Mouse (Mus musculus): ENCODE measurements around the gene Gm17654.
"Not testable (repeated sequence)": the region's sequence is repeated elsewhere in the genome, so short reads cannot be mapped to it uniquely, and the experiment has no call there.

Gene Gm17654

DNA sequence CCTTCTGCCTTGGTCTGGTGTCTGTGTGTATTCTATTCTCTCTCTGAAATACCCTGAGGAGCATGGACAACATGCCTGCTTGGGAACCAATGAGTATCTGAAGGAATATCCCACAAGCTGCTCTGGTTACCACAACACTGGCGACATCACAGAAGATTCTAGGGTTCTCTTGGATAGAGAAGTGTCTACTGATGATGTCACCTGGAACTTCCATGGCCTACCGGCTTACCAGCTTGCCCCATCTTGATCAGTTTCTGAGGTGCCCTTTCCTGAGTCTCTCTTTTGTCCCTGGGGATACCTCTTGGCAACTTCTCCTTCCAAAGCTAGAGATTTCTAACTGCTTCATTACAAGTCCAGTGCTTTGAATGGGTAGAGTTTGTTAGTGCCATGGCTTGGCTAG lies at the start of gene Gm17654:
Gm17654 (minus strand) TSS at position 101 of the 400 bp plus-strand sequence.
- DNase-seq (ENCODE audit: low read depth, low spot score): not testable (repeated sequence)

DNA sequence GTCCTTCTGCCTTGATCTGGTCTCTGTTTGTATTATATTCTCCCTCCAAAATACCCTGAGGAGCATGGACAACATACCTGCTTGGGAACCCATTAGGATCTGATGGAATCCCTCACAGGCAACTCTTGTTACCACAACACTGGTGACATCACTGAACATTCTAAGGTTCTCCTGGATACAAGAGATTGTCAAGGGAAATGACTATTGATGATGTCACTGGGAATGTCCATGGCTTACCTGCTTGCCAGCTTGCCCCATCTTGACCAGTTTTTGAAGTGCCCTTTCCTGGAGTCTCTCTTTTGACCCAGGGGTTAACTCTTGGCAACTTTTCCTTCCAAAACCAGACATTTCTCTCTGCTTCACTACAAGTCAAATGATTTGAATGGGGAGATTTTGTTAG lies 29.0 kb upstream of the Gm17654 start, which contains the start of gene Gm10375:
Gm10375 (minus strand) TSS at position 101 of the 400 bp plus-strand sequence.
- not testable (repeated sequence) for DNase-seq (ENCODE audit: low read depth, low spot score)

DNA sequence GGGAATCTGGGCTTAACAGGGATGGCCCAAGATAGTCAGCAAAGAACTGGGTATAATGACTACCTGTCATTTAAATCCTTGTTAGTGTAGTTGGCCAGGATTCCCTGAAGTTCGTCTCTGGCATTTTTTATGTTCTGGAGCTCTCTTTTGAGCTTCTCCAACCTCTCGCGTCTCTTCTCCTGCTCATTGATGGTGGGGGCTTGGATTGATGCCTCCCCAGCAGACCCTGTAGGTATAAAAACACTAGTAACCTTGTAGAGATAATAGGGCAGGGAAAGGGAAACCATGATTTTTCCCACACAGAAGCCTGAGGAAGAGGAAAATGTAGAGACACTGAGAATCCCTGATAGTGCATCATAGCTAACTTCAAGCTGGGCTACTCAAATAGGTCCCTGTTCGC lies 977 bp downstream of the Gm17654 start:
- not testable (repeated sequence) for DNase-seq (ENCODE audit: low read depth, low spot score)

DNA sequence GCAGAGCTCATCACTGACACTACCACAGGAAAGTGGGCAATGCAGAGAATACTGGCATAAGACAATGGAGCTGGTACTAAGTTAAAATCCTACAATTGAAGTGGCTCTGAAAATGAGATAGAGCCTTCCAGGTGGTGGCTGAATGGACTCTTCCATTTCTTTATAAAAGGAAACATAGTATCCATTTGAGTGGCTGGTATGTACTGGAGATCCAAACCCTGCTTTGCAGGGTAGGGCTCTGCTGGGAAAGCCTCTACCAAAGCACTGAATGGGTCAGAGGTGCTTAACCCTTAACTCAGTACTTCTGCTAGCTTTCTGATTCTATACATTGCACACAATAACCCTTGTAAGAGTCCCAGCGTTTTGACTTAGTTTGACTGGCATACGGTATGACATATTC lies 26.7 kb downstream of the Gm17654 start:
- not testable (repeated sequence) for DNase-seq (ENCODE audit: low read depth, low spot score)

DNA sequence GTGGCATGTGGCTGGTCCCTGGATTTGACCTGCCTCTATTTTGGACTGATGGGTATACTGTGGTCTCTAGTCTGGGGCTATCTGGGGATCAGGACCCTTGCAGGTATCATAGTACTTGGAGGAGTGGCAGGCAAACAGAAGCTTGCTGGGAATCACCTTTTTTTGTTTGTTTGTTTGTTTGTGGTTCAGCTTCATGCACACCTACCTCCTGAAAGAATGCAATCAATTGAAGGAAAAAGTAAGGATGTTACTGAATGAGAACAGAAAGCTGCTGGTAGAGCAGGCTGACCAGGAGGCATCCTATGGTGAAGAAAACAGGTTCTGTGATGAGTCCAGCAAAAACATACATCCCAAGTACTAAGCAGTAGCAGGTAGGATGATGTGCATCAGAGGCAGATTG lies 32.7 kb downstream of the Gm17654 start:
- not testable (repeated sequence) for DNase-seq (ENCODE audit: low read depth, low spot score)

DNA sequence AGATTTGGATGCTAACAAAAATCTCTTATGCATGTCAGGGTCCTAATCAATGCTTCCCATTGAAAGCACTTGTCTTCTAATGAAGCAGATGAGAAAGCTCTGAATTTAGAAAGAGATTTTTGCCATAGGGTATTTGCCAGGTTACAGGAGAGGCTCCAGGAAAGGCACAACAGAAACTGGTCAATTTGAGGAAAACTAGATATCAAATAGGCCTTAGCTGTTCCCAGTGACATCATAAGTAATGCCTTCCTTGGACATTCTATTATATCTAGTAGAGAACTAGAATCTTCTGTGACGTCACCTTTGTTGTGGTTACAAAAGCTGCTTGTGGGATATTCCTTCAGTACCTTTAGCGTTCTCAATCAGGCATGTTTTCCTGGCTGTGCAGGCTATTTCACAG lies 35.7 kb downstream of the Gm17654 start, which contains the start of gene Gm5799:
Gm5799 (plus strand) TSS at position 301 of the 400 bp plus-strand sequence.
- DNase-seq (ENCODE audit: low read depth, low spot score): not testable (repeated sequence)

DNA sequence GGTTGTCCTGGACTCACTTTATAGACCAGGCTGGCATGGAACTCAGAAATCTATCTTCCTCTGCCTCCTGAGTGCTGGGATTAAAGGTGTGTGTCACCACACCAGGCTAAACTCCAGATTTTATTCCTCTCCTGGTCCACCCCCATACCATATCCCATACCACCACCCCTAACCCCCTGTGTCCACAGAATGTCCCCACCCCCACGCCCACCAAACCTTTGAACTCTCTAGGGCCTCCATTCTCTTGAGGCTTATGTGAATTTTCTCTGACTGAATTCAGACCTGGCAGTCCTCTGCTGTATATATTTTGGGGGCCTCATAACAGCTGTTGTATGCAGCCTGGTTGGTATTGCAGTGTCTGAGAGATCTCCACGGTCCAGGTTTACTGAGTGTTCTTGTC lies 40.8 kb downstream of the Gm17654 start:
- DNase-seq (ENCODE audit: low read depth, low spot score): not testable (repeated sequence)

DNA sequence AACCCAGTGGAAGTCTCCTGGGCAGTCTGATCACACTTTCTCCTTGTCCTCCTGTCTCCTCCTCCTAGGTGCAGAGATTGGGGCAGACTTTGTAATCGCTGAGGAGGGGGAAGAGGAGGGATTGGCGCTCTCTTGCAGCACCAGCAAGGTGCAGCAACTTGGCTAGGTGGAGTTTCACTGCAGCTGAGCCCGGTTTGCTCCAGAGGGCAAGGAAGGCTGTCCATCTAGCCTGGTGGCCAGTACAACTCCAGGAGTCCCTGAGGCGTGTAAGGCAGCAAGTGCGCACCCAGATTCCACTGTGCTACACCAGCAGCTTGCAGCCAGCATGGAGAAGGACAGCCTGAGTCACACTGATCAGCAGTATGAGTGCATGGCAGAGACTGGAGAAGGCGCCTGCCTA lies 46.6 kb downstream of the Gm17654 start:
- not testable (repeated sequence) for DNase-seq (ENCODE audit: low read depth, low spot score)

DNA sequence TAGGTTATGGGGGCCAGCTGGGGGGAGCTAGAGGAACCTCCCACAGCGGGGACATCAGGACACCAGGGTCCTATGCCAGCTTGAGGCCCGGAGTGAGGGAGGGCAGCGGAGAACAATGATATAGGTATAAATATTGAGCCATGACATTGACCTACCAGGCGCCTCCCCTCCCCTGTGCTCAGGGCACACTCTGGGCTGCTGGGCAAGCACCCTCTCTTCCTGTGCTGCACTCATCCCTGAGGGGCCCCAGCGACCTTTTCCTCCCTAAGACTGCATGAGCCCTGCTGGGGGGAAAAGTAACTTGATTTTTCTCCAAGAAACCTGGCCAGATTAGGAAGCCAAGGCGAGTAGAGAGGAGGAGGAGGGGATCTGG lies 46.9 kb downstream of the Gm17654 start:
- not testable (repeated sequence) for DNase-seq (ENCODE audit: low read depth, low spot score)

DNA sequence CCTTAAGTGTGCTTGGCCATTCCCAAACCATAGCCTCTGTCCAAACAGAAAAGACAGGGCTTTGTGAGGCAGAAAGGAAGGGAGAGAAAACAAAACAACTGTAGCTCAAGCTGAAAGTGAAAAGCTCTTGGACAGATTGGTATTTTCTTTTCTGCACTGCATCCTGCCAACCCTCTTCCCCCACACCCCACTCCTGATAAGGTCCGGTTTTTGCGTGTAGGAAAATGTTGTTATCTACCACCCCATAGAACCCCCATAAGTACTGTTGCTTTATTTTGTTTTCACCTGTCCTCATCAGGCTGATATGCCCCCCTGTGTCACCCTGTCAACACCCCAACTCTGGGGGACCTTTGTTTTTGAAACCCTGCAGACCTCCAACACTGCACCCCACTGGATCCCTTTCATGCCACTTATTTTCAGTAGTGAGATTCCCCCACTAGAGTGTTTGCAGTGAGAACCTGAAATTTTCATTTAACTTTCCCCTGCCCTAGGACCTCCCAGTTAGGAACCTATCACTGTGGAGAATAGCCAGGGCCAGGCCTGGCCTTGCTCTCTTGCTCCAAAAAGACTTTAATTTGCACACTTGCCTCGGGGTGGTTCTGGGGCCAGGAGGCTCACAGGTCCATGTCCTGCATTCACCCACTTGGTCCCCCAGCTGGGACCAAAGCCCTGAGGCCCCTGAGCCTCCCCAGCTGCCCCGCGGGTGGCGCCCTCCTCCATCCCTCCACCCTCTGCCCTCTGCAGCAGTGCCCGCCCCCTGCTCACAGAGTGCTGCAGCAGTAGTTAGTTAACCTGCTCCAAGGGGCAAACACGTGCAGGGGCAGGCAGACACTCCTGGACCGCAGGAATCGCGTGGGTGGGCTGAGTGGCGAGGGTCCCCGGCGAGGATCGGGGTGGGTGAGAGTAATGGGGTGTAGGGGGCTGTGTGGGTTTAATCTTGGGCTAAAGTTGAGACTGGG lies 47.6 kb downstream of the Gm17654 start:
- DNase-seq (ENCODE audit: low read depth, low spot score): not testable (repeated sequence)
